Mouse (Mus musculus) CD4-positive helper T cell, adult 2 months (primary cell): ENCODE measurements at regions not wholly inside any gene's neighbourhood (a gene's known extent, or its start where the extent isn't known, plus 50 kb on each side); places are given as distances from the start of the nearest gene placed in this dataset.

Source experiments
- DNase-seq: peaks from one replicate; pipeline ENCODE4 v3.0.0-alpha.2; 2012; ENCODE audit warnings: low read depth, missing footprints, low spot score

DNA sequence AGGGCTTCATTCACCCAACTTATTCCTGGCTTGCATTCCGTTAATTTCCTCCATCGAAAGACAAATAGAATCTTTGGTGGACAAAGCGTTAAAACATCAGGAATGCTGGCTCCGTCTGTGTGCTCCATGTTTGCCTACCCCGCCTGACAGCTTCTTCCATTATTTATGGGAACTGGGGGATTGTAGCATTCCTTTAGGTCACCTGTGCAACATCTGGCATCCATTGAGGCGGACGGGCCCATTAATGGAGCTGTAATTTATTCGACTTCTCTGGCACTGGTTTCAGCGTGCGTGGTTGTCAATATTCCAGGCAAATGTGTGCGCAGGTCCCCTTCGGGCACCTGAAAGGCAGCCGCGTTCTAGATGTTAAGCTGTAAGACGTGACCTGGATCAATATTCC, 196.9 kb downstream of the Thbs2 start:
- no peak for DNase-seq

- no peak for DNase-seq
Observed at GRCm38 (mm10) chr17:14493751-14494320, 200.2 kb downstream of the Thbs2 start.

GRCm38 (mm10) chr17:14492936-14493335, 201.1 kb downstream of the Thbs2 start:
- no peak for DNase-seq

GRCm38 (mm10) chr17:14481746-14482145, 202.4 kb downstream of the Smoc2 start:
- DNase-seq: no peak

GRCm38 (mm10) chr17:14478938-14479505, 199.7 kb downstream of the Smoc2 start:
- DNase-seq: no peak

DNA sequence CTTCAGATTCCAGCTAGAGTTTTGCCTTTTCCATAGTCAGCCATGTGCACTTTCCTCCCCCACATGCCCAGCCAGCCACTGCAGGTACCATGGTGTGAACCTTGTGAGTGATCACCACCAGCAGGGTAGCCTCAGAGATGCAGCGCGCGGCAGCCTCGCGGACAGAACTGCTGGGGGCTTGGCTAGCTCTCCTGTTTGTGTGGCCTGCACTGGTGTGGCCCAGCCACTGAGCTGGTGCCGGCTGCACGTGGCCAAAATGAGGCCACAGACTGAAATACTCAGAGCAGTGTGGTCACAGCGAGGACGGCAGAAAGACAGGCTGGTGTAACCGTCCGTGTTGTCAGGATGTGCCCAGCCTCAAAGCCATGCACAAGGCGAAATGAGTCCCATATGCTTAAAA, 197.4 kb downstream of the Smoc2 start:
- DNase-seq: no peak

- DNase-seq: no peak
Observed at GRCm38 (mm10) chr17:14475778-14476647, 196.7 kb downstream of the Smoc2 start.

GRCm38 (mm10) chr17:14475277-14475676, 196.0 kb downstream of the Smoc2 start:
- DNase-seq: no peak

DNA sequence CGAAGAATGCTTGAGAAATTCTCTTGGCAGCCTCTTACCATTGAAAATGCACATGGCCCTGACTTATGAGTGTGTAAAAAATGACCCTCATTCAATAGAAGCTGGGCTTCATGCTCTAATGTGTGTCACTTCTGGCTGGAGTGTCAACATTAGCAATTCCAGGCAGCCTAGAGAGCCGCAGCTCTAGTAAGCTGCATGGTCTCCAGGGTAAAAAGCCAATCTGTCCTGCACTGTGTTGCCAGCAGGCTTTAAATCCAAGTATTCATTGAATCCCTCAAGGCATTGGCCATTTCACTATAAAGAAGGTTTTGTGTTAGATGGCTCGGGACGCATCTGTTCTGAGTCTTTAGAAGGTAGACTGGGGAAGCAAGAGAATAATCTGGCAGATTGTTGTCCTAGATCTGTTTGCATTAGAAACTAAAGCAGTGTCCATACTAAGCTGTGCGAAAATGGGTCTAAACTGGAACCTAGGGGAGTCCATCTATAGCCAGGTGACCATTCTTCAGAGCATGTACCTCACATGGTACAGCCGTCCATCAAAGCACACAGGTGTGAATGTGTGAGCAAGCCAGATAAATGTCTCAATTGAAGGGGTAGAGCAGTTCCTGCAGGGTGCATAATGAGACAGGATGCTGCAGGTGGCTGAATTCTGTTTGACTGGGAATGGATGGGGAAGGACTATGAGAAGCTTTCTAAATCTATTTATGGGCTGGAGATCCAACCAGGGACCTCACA, 189.6 kb downstream of the Smoc2 start:
- DNase-seq: no peak

DNA sequence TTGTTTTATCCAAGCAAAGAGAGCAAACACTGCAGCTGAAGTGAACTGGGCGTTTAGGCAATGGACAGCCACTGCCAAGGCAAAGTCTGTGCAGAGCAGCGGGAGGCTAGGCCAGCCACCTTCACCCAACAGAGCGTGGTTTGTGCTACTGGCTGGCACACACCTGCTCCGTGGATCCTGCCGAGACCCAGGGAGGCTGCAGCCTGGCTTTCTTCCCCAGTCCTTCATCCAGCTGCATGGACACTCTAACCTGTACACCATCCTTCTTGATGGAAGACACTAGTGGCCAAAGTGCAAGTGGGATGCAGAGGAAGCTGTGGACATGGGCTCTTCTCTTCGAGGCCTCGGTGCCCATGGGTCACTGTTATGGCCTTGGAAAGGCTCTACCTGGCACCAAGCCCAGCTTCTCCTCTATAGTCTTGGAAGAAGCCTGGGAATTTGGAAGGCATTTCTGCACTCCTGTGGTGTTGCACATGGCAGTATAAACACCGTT, 176.0 kb downstream of the Smoc2 start:
- no peak for DNase-seq
